Mouse (Mus musculus) cerebellum, adult 9-10 months (tissue): ENCODE measurements around the gene Cilp.

Experiments
- DNase-seq: peaks from one replicate; pipeline ENCODE4 v3.0.0; 2022

Gene Cilp

DNA sequence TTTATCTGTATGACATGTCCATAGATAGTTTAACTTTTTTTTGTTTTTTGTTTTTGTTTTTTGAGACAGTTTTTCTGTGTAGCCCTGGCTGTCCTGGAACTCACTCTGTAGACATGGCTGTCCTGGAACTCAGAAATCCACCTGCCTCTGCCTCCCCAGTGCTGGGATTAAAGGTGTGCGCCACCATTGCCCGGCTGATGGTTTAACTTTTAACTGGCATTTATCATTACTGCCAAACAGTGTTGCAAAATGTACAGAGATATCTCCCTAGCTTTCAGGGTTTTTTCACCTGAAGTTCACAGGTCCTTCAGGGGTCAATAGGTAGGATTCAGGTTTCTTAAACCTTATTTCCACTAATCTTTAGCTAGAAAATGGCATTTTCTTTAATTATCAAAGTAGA is 32.1 kb downstream of the Cilp start:
- DNase-seq = no peak

DNA sequence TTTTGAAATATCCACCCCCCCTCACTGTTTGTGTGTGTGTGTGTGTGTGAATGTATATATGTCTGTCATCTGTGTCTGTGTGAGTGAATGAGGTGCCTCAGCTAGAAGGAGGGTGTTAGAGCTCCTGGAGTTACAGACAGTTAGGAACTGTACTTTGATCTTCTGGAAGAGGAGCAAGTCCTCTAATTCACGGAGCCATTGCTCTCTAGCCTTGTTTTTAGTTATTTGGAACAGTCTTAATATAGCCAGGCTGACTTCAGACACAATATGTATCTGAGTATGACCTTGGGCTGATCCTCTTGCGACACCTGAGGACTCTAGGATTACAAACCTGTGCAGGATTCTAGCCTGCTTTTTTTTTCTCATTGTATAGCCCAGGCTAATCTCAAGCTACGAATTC is 33.8 kb downstream of the Cilp start:
- no peak for DNase-seq

DNA sequence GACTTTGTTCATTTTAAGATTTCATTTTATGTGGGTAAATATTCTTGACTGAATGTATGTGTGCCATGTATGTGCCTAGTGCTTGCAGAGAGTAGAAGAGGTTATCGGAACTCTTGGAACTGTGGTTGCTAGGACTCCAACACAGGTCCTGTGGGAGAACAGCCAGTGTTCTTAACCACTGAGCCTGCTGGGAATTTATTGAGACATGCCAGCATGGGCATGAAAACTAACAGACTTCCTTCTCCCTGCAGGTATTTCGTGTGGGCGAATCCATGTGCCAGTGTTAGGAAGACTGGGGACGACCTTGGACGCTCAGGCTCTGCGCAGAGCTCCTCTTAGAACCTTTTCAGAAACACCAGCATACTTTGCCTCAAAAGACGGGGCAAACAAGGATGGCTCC is 34.7 kb downstream of the Cilp start:
- no peak for DNase-seq

DNA sequence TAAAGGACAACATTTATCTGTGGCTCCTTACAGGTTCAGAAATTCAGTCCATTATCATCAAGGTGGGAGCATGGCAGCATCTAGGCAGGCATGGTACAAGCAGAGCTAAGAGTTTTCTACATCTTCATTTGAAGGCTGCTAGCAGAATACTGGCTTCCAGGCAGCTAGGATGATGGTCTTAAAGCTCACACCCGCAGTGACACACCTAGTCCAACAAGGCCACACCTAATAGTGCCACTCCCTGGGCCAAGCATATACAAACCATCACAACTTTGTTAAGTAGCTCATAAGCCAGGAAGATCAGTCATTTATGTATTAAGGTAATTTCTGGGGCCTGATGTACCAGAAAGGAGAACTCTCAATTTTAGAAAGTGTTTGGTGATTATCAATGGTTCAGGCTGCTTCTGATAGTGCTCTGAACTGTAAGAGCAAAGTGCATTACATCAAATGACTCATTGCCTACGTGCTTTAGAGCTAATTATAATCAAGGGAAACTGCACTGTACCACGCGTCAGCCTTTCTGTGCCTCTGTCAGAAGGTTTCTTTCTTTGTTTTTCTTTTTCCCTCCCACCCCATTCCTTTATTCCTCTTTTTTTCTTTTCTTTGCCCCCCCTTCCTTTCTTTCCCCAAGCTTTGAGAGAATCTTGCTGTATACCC is 37.5 kb downstream of the Cilp start:
- DNase-seq = no peak

DNA sequence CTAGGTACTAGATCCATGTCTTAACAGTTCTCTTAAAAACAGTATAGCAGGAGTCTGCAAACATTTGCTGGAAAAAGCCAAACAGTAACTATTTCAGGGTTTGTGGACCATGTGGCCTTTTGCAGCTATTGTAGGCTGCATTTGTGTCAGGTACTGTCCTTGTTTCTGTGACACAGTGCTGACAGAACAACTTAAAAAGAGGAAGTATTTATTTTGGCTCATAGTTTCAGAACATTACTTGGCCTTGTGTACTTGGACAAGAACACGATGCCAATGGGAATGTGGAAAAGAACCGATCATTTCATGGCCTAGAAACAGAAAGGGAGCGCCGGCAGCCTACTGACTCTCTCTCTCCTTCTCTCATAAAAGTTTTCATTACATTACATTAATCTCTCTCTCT is 38.6 kb downstream of the Cilp start:
- no peak for DNase-seq

DNA sequence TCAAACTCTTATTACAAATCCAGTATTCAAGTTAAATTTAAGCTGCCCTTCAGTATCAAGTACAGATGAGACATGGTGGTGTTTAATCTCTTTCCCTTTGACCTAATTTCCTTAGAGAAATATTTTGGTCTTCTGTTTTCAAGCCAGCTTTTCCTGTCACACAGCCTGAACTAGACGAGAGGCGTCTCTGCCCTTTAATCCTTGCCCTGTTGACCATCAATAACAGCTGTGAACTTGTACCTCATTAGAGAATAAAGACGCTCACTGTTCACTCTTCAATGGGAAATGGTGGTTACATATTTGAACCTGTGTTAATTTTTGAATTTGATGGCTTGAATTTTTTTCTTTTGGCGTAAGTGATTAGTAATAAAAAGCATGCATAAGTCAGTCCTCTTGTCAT is 39.3 kb downstream of the Cilp start:
- no peak for DNase-seq

DNA sequence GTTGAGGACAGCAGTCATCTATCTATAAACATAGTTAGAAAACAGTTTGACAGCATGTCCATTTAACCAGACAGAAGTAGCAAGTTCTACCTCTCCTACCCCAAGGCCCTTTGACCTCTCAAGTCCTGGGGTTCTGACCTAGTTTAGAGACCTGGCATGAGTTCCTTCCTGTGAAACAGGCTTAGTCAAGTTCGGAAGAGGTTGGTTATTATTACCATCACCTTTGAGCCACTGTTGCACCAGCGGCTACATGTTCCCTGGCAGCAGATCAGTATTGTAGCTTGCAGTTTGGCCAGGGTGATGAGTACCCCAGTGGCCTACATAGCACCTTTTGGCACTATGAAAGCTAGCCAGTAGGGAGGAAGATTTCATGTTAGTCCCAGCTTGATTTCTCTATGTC is 41.7 kb downstream of the Cilp start:
- no peak for DNase-seq

DNA sequence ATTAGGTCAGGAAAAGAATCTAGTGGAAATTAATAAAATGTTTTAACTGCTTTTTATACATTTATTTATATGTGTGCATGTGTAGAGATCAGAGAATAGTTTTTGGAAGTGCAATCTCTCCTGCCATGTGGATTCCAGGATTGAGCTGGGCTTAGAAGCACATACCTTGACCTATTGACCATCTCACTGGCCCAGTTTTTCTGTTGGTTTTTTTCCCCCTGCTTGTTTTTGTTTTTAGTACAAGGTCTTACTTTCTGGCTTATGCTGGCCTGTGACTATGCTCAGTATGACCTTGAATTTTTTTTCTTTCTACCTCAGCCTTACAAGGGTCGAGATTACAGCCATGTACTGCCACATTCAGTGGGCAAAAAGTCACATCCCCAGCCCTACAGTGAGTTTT is 43.0 kb downstream of the Cilp start:
- no peak for DNase-seq

DNA sequence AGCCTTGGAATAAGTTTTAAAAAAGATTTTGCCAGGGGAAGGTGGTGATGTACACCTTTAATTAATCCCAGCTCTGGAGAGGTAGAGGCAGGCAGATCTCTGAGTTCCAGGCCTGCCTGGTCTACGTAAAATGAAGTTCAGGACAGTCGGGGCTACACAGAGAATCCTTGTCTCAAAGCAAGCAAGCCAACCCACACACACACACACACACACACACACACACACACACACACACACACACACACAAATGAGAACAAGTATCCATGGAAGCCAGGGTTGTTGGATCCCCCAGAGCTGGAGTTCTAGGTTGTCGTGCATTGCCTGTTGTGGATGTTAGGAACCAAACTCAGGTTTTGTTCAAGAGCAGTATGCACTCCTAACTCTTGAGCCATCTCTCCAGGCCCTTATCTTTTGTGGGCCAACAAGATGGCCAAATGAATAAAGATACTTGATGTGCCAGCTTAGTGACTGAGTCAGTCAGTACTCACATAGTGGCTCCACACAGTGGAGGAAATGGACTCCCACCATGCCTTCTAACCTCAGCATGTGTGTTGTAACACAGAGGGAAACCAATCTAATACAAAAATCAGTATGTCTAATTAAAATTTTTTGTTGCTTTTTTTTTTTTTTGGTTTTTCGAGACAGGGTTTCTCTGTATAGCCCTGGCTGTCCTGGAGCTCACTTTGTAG is 47.8 kb downstream of the Cilp start:
- no peak for DNase-seq

DNA sequence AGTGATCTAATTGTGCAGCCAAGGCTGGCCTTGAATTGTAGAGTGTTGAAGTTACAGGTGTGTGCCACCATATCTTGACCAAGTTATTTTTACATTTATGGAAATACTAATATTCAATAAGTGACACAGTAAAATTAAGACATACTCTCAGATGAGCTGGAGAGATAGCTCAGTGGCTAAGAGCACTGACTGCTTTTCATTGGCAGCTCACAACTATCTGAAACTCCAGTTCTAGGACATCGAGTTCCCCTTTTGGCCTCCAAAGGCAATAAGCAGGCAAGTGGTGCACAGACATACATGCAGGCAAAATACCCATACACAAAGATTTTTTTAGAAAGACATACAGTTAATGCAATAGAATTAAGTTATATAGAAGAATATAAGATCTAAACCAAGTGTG is 48.9 kb downstream of the Cilp start:
- DNase-seq = no peak

DNA sequence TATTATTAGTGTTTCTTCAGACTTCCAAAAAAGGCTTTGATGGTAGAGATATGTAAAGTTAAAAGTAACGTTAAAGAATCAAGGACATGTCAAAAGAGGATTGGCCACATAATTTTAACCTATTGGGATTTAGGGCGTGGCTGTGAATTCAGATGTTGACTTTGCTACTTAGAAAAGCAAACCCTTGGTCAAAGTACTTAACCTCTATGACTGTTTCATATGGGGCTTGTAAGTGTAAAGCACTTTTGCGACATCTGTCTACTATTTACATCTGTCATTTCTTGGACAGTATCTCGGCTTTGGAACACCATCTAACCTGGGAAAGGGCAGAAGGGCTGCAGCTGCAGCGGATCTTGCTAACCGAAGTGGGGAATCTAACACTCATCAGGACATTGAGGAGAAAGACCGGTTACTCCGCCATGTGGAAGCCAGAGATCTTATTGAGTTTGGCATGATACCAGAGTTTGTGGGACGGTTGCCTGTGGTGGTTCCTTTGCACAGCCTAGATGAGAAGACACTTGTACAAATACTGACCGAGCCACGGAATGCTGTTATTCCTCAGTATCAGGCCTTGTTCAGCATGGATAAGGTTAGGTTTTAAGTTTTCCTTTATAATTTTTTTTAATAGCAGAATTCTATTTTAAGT is 57.4 kb downstream of the Cilp start:
- no peak for DNase-seq

DNA sequence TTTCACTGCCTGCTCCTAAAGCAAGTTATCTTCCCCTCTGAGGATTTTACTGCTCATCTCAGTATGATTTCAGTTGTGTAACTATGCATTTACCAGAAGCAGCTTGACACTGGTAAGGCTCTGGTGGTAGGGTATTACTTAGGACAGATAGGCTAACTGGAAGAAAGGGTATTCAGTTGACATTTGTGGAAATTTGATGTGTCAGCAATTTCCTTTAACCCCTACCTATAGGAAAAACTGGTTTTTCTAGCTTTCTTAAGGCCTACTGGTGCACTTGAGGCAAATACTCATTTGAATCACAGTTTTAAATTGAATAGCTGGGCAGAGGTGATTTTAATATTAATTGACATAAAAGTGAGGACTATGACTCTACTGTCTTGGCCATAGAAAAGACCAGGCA is 61.0 kb downstream of the Cilp start:
- DNase-seq = no peak

DNA sequence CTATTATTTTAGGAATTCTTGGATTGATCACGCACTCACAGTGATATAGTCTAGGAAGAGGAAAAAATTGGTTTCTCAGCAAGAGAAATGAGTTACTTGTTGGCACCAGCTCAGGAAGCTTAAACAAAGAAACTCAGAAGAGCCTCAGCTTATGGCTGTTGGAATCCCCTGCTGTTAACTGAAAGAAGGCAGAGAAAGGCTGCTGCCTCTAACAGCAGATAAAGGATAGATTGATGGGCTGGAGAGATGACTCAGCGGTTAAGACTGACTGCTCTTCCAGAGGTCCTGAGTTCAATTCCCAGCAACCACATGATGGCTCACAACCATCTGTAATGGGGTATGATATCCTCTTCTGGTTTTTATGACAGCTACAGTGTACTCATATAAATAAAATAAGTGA is 62.4 kb downstream of the Cilp start:
- DNase-seq = no peak
